Mouse (Mus musculus) T-cell, adult 66 days (primary cell): ENCODE measurements around the gene Eaf1. TPM values are rescaled to one million over a fixed set of nuclear protein-coding genes. Genes with fewer than 3 reads are reported as not detected.

Source experiments
- total RNA-seq, 2 experiments: library from RNA; stranded (reverse); gene quantifications; 3 replicates in 1 of 2; 4 replicates in 1 of 2; pipeline ENCODE4 v1.2.4; 2023

Eaf1 gene
- total RNA-seq: 10 to 100 TPM; 33.5 to 48.4 TPM

GRCm38 (mm10) chr14:31494349-31494974 lies at the start of gene Eaf1:
Eaf1 (plus strand) TSS chr14:31494399.

GRCm38 (mm10) chr14:31494975-31495455 lies 816 bp downstream of the Eaf1 start, which contains the start of gene Mettl6:
Mettl6 (minus strand) TSS chr14:31495040.

Other genes with a start within 250 kb of the Eaf1 start
- gene Phf7, start 243.1 kb upstream of the Eaf1 start, total RNA-seq: 10 to 100 TPM; 10.6 to 11.0 TPM
- gene Bap1, start 242.9 kb upstream of the Eaf1 start, total RNA-seq: 100 to 1,000 TPM; 112 to 121 TPM
- gene Dnah1, start 170.5 kb upstream of the Eaf1 start, total RNA-seq: not detected
- 10 to 100 TPM; 47.2 to 50.2 TPM for gene Capn7, start 157.8 kb upstream of the Eaf1 start, total RNA-seq
- 10 to 100 TPM; 69.8 to 78.7 TPM for gene Sh3bp5, start 58.3 kb upstream of the Eaf1 start, total RNA-seq
- 10 to 100 TPM; 48.6 to 52.8 TPM for gene Mettl6, start 641 bp downstream of the Eaf1 start, total RNA-seq
- 1 to 10 TPM; 1.2 to 1.6 TPM for gene Colq, start 96.9 kb downstream of the Eaf1 start, total RNA-seq
- gene Gm49387, start 146.5 kb downstream of the Eaf1 start, total RNA-seq: not detected
- 10 to 100 TPM; 11.9 to 13.1 TPM for gene Btd, start 146.6 kb downstream of the Eaf1 start, total RNA-seq
- gene Hacl1, start 146.9 kb downstream of the Eaf1 start, total RNA-seq: 10 to 100 TPM; 11.3 to 15.8 TPM